Mouse (Mus musculus) B cell, adult 62 days (primary cell): ENCODE measurements around the gene Rab7b. TPM values are rescaled to one million over a fixed set of nuclear protein-coding genes. Genes with fewer than 3 reads are reported as not detected.

Source experiments
- total RNA-seq: library from RNA; stranded (reverse); gene quantifications from 4 replicates; pipeline ENCODE4 v1.2.4, GENCODE M21; 2023

Gene Rab7b
- 0.12 to 1.4 TPM (median 0.52 TPM) in 4 replicates for total RNA-seq

GRCm38 (mm10) chr1:131688475-131688874, at the start of gene Rab7b:
Gene Rab7b, plus strand, starts transcription at chr1:131688695.

DNA sequence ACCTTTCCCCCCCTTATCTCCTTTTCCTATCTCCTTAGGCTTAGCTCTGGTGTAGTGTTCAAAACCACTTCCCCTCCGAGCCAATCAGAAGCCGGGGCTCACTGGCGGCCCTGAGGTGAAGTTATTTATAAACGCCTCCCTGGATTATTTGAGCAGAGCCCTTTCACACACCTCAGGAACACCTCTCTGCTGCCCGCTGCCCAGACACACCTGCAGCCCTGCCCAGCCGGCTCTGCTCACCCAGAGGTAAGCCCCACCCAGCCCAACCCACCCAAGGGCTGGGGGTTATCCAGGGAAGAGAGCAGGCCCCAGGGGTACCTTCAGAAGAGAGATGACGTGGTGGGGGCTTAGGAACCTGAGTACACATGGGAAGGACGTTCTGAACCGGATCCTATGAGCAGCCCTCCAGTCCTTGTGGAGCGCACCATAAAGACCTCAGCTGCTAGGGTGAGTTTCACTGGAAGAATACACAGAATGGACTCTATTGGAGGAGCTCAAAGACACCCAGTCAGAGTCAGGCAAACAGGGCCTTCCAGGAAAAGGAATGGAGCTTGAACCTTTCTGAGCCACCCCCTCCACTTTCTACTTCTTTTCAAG, 55.5 kb downstream of the Rab7b start, which contains the start of gene Slc26a9:
TSS of gene Slc26a9 (plus strand) at position 155 of the 597 bp plus-strand sequence.

Other genes starting within 250 kb of the Rab7b start
- 27.9 to 35.4 TPM (median 30.3 TPM) in 4 replicates for gene Srgap2, start 161.3 kb upstream of the Rab7b start, total RNA-seq
- 0.27 to 0.56 TPM (median 0.52 TPM) in 3 of 4 replicates, not detected in the other for gene Fam72a, start 160.8 kb upstream of the Rab7b start, total RNA-seq
- gene Avpr1b, start 89.5 kb upstream of the Rab7b start, total RNA-seq = not detected in 4 replicates
- gene Ctse, start 50.4 kb upstream of the Rab7b start, total RNA-seq = 115 to 128 TPM (median 125 TPM) in 4 replicates
- gene Slc26a9, start 55.3 kb downstream of the Rab7b start, total RNA-seq = 0.12 to 0.20 TPM (median 0.15 TPM) in 3 of 4 replicates, not detected in the other
- not detected in 4 replicates for gene Pm20d1, start 108.7 kb downstream of the Rab7b start, total RNA-seq
- 39.8 to 45.1 TPM (median 43.6 TPM) in 4 replicates for gene Slc41a1, start 138.8 kb downstream of the Rab7b start, total RNA-seq
- 12.5 to 18.0 TPM (median 16.1 TPM) in 4 replicates for gene Rab29, start 178.5 kb downstream of the Rab7b start, total RNA-seq
- gene Nucks1, start 221.8 kb downstream of the Rab7b start, total RNA-seq = 96.1 to 101 TPM (median 97.2 TPM) in 4 replicates